Mouse (Mus musculus) myocyte (in vitro differentiated cells): Measurements from ENCODE around the gene Fbxo42. TPM values are rescaled to one million over a fixed set of nuclear protein-coding genes. Genes with fewer than 3 reads are reported as not detected.
A peak's percentile ranks its signal among the peaks of the same experiment; 100 is the strongest.

Experiments used
- H3K27me3 ChIP-seq: one replicate; pipeline ENCODE4 v1.6.1; 2011; ENCODE audit not compliant: control insufficient read depth, insufficient read depth, insufficient read length
- H3K36me3 ChIP-seq: one replicate; pipeline ENCODE4 v1.6.1; 2011; ENCODE audit not compliant: control insufficient read depth, insufficient read depth
- H3K4me2 ChIP-seq: one replicate; pipeline ENCODE4 v1.6.1; 2011; ENCODE audit warnings: low read depth, control low read depth
- H3K4me3 ChIP-seq: one replicate; pipeline ENCODE4 v1.5.1; 2011; ENCODE audit warnings: mild to moderate bottlenecking, control low read depth, moderate library complexity
- H3K79me2 ChIP-seq: one replicate; pipeline ENCODE4 v1.6.1; 2011; ENCODE audit not compliant: control insufficient read depth, insufficient read depth
- H3ac ChIP-seq: one replicate; pipeline ENCODE4 v1.6.1; 2011; ENCODE audit not compliant: control insufficient read depth, insufficient read length
- CEBPB ChIP-seq: IDR thresholded peaks from 2 replicates; pipeline ENCODE4 v1.6.1; 2011; ENCODE audit warnings: mild to moderate bottlenecking, moderate library complexity; ENCODE audit not compliant: poor library complexity, insufficient read depth, severe bottlenecking
- E2F4 ChIP-seq: IDR thresholded peaks from one replicate; pipeline ENCODE4 v1.6.1; 2011; ENCODE audit warnings: mild to moderate bottlenecking, control low read depth, moderate library complexity; ENCODE audit not compliant: insufficient read depth
- MAX ChIP-seq: IDR thresholded peaks from one replicate; pipeline ENCODE4 v1.6.1; 2011; ENCODE audit warnings: low read depth, mild to moderate bottlenecking, control low read depth
- MYOD1 ChIP-seq, 3 experiments: IDR thresholded peaks; one replicate each; pipeline ENCODE4 v1.6.1; 2011; ENCODE audit warnings: control low read depth in 2 of 3, low read depth in 2 of 3, mild to moderate bottlenecking in 2 of 3, moderate library complexity in 1 of 3; ENCODE audit not compliant: insufficient read length in 2 of 3, control insufficient read depth in 1 of 3
- MYOG ChIP-seq, 3 experiments: IDR thresholded peaks; one replicate each; pipeline ENCODE4 v1.6.1; 2011; ENCODE audit warnings: control low read depth in 2 of 3, low read depth in 2 of 3, mild to moderate bottlenecking in 2 of 3; ENCODE audit not compliant: insufficient read length in 2 of 3, control insufficient read depth in 1 of 3, insufficient read depth in 1 of 3
- POLR2A ChIP-seq: IDR thresholded peaks from one replicate; pipeline ENCODE4 v1.6.1; 2011; ENCODE audit warnings: low read depth, mild to moderate bottlenecking, control low read depth, moderate library complexity; ENCODE audit not compliant: insufficient read length
- POLR2AphosphoS2 ChIP-seq: IDR thresholded peaks from one replicate; pipeline ENCODE4 v1.6.1; 2011; ENCODE audit warnings: low read depth, control low read depth; ENCODE audit not compliant: insufficient read length
- REST ChIP-seq: IDR thresholded peaks from one replicate; pipeline ENCODE4 v1.6.1; 2011; ENCODE audit warnings: mild to moderate bottlenecking, control low read depth, moderate library complexity; ENCODE audit not compliant: insufficient read depth, insufficient read length
- SRF ChIP-seq: IDR thresholded peaks from one replicate; pipeline ENCODE4 v1.6.1; 2011; ENCODE audit warnings: low read depth; ENCODE audit not compliant: control insufficient read depth, insufficient read length
- TCF12 ChIP-seq: IDR thresholded peaks from one replicate; pipeline ENCODE4 v1.6.1; 2011; ENCODE audit warnings: mild to moderate bottlenecking, control low read depth; ENCODE audit not compliant: poor library complexity, insufficient read depth, severe bottlenecking
- TCF3 ChIP-seq: IDR thresholded peaks from one replicate; pipeline ENCODE4 v1.6.1; 2011; ENCODE audit warnings: low read depth, control low read depth; ENCODE audit not compliant: insufficient read length
- USF1 ChIP-seq: IDR thresholded peaks from one replicate; pipeline ENCODE4 v1.6.1; 2011; ENCODE audit warnings: low read depth, mild to moderate bottlenecking, control low read depth, moderate library complexity
- polyA plus RNA-seq: library from polyadenylated mRNA; unstranded; fragments of >200 nt; fragmentation: generic; extraction: Trizol; gene quantifications from one replicate; pipeline ENCODE4 v1.2.1, GENCODE M21; 2012; ENCODE audit warnings: missing spikeins

The Fbxo42 gene
- polyA plus RNA-seq, 1 experiment: 13.2 TPM

DNA sequence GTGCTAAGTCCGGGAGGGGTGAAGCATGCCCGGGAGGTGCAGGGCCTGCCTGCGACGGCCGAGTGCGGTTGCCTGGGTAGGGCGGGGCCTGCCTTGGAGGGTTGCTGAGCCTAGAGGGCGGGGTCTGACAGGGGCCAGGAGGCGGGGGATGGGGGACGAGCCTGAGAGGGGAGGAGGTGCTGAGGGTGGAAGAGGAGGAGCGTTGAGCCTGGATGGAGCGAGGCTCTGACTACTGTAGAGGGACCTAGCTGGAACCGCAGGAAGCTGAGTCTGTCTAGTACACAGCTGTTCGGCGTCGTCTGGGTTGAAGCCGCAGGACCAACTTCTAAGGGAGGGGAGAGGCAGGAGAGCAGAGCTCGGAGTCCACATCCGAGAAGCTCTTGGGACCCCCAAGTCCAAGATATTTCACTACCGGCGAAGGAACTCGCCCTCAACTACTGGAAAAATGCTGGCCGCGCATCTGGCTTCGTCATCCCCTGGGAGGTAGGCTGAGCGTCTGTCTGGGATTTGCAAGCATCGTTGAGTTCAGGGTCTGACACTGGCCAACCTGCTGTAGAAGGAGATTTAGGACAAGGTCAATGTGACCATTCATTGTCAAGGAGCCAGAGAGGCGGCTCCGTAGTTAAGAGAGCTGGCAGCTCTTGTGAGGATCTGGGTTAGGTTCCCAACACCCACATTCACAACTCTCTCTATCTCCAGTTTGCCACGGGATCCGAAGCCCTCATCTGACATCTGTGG lies 91.8 kb downstream of the Fbxo42 start, which contains the start of gene Arhgef19:
Gene Arhgef19 (plus strand): TSS at position 112 of the 738 bp plus-strand sequence.
- TF ChIP-seq MYOD1 (IDR thresholded peaks at IDR 0.05; ENCODE audit: control insufficient read depth in 1 of 3, insufficient read length in 2 of 3, low read depth in 2 of 3) (peak; percentile 80 to 86 (median 81)), POLR2AphosphoS2 (peak; percentile 79), POLR2A (peak; percentile 89), MYOG (IDR thresholded peaks at IDR 0.05; ENCODE audit: control insufficient read depth in 1 of 3, insufficient read depth in 1 of 3, insufficient read length in 2 of 3, low read depth in 2 of 3) (peak; percentile 27 to 66 (median 56)), CEBPB (no peak)
- Histone ChIP-seq H3K4me3 (peak within 1 kb of the TSS; percentile 19), H3ac (peak within 1 kb of the TSS; percentile 11), H3K27me3 (no peaks in the 10 kb centered on the region), H3K79me2 (no peaks in the 10 kb centered on the region), H3K4me2 (peak within 1 kb of the TSS; percentile 89), H3K36me3 (no peaks in the 10 kb centered on the region)

DNA sequence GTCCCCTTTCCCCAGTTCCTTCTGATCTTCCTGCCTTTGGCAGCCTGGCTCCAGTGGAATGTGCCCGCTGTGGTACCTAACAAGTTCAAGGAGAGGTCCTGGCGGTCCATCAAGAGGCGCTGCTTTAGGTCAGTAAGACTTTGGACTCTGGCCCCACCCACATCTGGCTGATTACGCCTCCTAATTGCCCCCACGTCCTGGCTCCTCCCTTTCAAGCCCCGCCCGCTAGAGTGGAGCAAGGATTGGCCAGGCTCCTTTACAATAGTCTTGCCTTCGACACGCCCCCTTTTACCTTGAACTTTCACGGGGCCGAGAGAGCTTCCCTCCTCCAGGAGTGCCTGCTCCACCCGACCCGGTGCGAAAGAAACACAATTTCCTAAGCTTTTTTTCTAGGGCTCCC lies 92.9 kb downstream of the Fbxo42 start:
- no peaks in the 10 kb centered on the region for H3K27me3 ChIP-seq
- H3K4me2 ChIP-seq: peak overlapping the region; percentile 83
- H3K36me3 ChIP-seq: no peaks in the 10 kb centered on the region
- no peaks in the 10 kb centered on the region for H3K79me2 ChIP-seq
- H3ac ChIP-seq: no peak overlapping the region
- peak overlapping the region; percentile 19 for H3K4me3 ChIP-seq
- TF ChIP-seq CEBPB (no peak), POLR2A (no peak), USF1 (no peak), POLR2AphosphoS2 (no peak), MYOD1 (IDR thresholded peaks at IDR 0.05; ENCODE audit: control insufficient read depth in 1 of 3, insufficient read length in 2 of 3, low read depth in 2 of 3) (no peak), MAX (no peak), REST (no peak), SRF (no peak), E2F4 (no peak), TCF12 (no peak), MYOG (IDR thresholded peaks at IDR 0.05; ENCODE audit: control insufficient read depth in 1 of 3, insufficient read depth in 1 of 3, insufficient read length in 2 of 3, low read depth in 2 of 3) (no peak), TCF3 (no peak)

- no peak overlapping the region for H3K4me3 ChIP-seq
- no peaks in the 10 kb centered on the region for H3K79me2 ChIP-seq
- no peaks in the 10 kb centered on the region for H3K36me3 ChIP-seq
- TF ChIP-seq MYOD1 (IDR thresholded peaks at IDR 0.05; ENCODE audit: control insufficient read depth in 1 of 3, insufficient read length in 2 of 3, low read depth in 2 of 3) (no peak), SRF (no peak), TCF12 (no peak), TCF3 (no peak), REST (no peak), MYOG (IDR thresholded peaks at IDR 0.05; ENCODE audit: control insufficient read depth in 1 of 3, insufficient read depth in 1 of 3, insufficient read length in 2 of 3, low read depth in 2 of 3) (no peak), MAX (no peak), E2F4 (no peak), USF1 (no peak), POLR2A (no peak)
- no peak overlapping the region for H3ac ChIP-seq
- no peaks in the 10 kb centered on the region for H3K27me3 ChIP-seq
- H3K4me2 ChIP-seq: no peak overlapping the region
Measured at GRCm38 (mm10) chr4:141241861-141242260, 94.1 kb downstream of the Fbxo42 start.

- H3K4me3 ChIP-seq: no peak overlapping the region
- H3K79me2 ChIP-seq: no peaks in the 10 kb centered on the region
- H3K27me3 ChIP-seq: no peaks in the 10 kb centered on the region
- H3K36me3 ChIP-seq: no peaks in the 10 kb centered on the region
- TF ChIP-seq CEBPB (no peak), E2F4 (no peak), TCF12 (no peak), MYOG (IDR thresholded peaks at IDR 0.05; ENCODE audit: control insufficient read depth in 1 of 3, insufficient read depth in 1 of 3, insufficient read length in 2 of 3, low read depth in 2 of 3) (no peak)
- peak overlapping the region; percentile 21 for H3K4me2 ChIP-seq
- no peak overlapping the region for H3ac ChIP-seq
Measured at GRCm38 (mm10) chr4:141242651-141243241, 95.0 kb downstream of the Fbxo42 start.

DNA sequence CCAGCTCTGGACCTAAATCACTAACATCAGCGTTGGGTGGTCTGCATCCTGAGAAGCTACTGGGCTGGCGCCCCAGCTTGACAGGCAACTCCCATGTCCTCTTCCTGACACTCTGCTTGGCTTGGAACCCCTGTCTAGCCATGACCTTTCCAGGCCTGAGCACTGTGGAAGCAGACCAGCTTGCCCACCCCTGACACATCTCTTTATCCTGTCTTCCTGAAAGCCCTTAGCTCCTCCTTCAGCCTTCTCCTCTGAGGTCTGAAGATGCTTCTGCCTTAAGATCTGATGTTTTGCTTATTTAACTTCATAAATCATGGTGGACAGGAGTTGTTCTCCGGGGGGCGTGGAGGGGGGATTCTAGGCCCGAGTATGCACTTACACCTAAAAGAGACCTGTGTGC lies 95.9 kb downstream of the Fbxo42 start:
- H3K4me2 ChIP-seq: no peak overlapping the region
- H3K79me2 ChIP-seq: no peaks in the 10 kb centered on the region
- no peaks in the 10 kb centered on the region for H3K27me3 ChIP-seq
- no peaks in the 10 kb centered on the region for H3K36me3 ChIP-seq
- H3K4me3 ChIP-seq: no peak overlapping the region
- no peak overlapping the region for H3ac ChIP-seq
- no peak for TF ChIP-seq TCF12
- TF ChIP-seq REST: no peak
- no peak for TF ChIP-seq CEBPB
- no peak for TF ChIP-seq POLR2A
- no peak for TF ChIP-seq TCF3
- TF ChIP-seq MYOD1 (IDR thresholded peaks at IDR 0.05; ENCODE audit: control insufficient read depth in 1 of 3, insufficient read length in 2 of 3, low read depth in 2 of 3): no peak
- no peak for TF ChIP-seq MYOG (IDR thresholded peaks at IDR 0.05; ENCODE audit: control insufficient read depth in 1 of 3, insufficient read depth in 1 of 3, insufficient read length in 2 of 3, low read depth in 2 of 3)
- TF ChIP-seq SRF: no peak
- no peak for TF ChIP-seq E2F4
- no peak for TF ChIP-seq POLR2AphosphoS2
- no peak for TF ChIP-seq MAX
- no peak for TF ChIP-seq USF1
